Mouse (Mus musculus) limb, embryonic 14.5 days (tissue): ENCODE data around the gene 9930021J03Rik. TPM values are rescaled to one million over a fixed set of nuclear protein-coding genes. Genes with fewer than 3 reads are reported as not detected.

Experiments used
- ATAC-seq: fragments of 200-750 bp; cut with Nextera tagmentation; 2 replicates; pipeline ENCODE4 v1.8.0; 2017; ENCODE audit warnings: low read depth, moderate number of reproducible peaks, moderate TSS enrichment; ENCODE audit not compliant: low FRiP score
- DNase-seq: peaks from one replicate; pipeline ENCODE4 v3.0.0-alpha.2; 2015; ENCODE audit warnings: low spot score
- H3K27ac ChIP-seq: fragments of 300-500 bp; sonication (generic); replicated peaks from 2 replicates; pipeline ENCODE4 v1.5.1; 2014; ENCODE audit warnings: low read depth, mild to moderate bottlenecking, low read length, moderate library complexity, mixed read lengths
- H3K27me3 ChIP-seq: fragments of 300-500 bp; sonication (generic); 2 replicates; pipeline ENCODE4 v1.6.1; 2014; ENCODE audit warnings: low read length, mixed read lengths; ENCODE audit not compliant: control insufficient read depth, insufficient read depth
- H3K36me3 ChIP-seq: fragments of 300-500 bp; sonication (generic); 2 replicates; pipeline ENCODE4 v1.6.1; 2014; ENCODE audit warnings: mild to moderate bottlenecking, low read length, moderate library complexity, mixed read lengths; ENCODE audit not compliant: control insufficient read depth, insufficient read depth
- H3K4me1 ChIP-seq: fragments of 300-500 bp; sonication (generic); 2 replicates; pipeline ENCODE4 v1.6.1; 2014; ENCODE audit warnings: antibody characterized with exemption, low read length, mixed read lengths; ENCODE audit not compliant: control insufficient read depth, insufficient read depth
- H3K4me2 ChIP-seq: fragments of 300-500 bp; sonication (generic); replicated peaks from 2 replicates; pipeline ENCODE4 v1.6.1; 2014; ENCODE audit warnings: low read depth, mild to moderate bottlenecking, low read length, moderate library complexity; ENCODE audit not compliant: severe bottlenecking
- H3K4me3 ChIP-seq: fragments of 300-500 bp; sonication (generic); replicated peaks from 2 replicates; pipeline ENCODE4 v1.5.1; 2014; ENCODE audit warnings: low read length
- H3K9ac ChIP-seq: fragments of 300-500 bp; sonication (generic); 2 replicates; pipeline ENCODE4 v1.6.1; 2014; ENCODE audit warnings: mild to moderate bottlenecking, low read depth, low read length, moderate library complexity; ENCODE audit not compliant: severe bottlenecking
- H3K9me3 ChIP-seq: fragments of 300-500 bp; sonication (generic); 2 replicates; pipeline ENCODE4 v1.6.1; 2016; ENCODE audit warnings: low read length; ENCODE audit not compliant: control insufficient read depth
- POLR2A ChIP-seq: fragments of 200-500 bp; IDR thresholded peaks from 2 replicates; pipeline ENCODE4 v1.8.0; 2012; ENCODE audit warnings: inconsistent platforms, mild to moderate bottlenecking, moderate library complexity, borderline replicate concordance; ENCODE audit not compliant: insufficient read depth, insufficient read length; ENCODE audit errors: extremely low read depth
- WGBS: fragments of 180-500 bp; shearing (Covaris S2); extraction: QIAGEN DNeasy Blood & Tissue Kit; methylation state at CpG from one replicate; pipeline ENCODE4 v1.1.7; 2014; 5-methylcytosine and 5-hydroxymethylcytosine counted together
- polyA plus RNA-seq, 2 experiments: library from polyadenylated mRNA; depleted of rRNA in 1 of 2; stranded (reverse) in 1 of 2; unstranded in 1 of 2; fragments of >200 nt; fragmentation: Nextera tagmentation in 1 of 2; extraction: Ambion mirVana in 1 of 2; gene quantifications; 2 replicates each; pipeline versions ENCODE4 v1.2.1 to v1.2.3; 2012 to 2014

9930021J03Rik gene
- polyA plus RNA-seq, 2 experiments, result 8.5 to 23.0 TPM

DNA sequence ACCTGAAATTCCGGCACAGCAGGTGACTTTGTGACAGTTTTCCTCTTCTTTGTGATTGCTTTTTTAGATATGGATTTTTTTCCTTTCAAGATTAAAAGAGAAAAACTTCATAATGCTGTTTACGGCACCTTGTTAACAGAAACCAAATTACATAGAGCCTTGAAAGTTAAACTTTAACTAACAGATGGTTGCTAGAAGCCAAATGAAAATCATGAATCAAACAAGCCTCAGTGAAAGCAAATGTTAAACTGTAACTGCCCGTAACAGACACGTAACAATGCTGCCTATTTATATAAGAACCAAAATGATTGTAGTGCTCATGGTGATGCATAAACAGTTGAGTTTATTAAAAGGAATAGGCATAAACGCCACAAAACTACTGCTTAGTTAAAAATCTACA is 62.3 kb downstream of the 9930021J03Rik start:
- H3K4me1 ChIP-seq, result no peaks in the 10 kb centered on the region
- H3K4me3 ChIP-seq, result no peak overlapping the region
- DNase-seq (no peak), ATAC-seq (no peak)
- no peak for TF ChIP-seq POLR2A
- no peak overlapping the region for H3K9ac ChIP-seq
- H3K36me3 ChIP-seq, result peaks cover 8% of the 10 kb centered on the region; the same call in 1 of the 2 replicates
- H3K9me3 ChIP-seq, result no peaks in the 10 kb centered on the region
- WGBS, result 59% methylated on average over 5 of the region's 5 CpGs
- no peak overlapping the region for H3K4me2 ChIP-seq
- H3K27ac ChIP-seq, result no peak overlapping the region
- no peaks in the 10 kb centered on the region for H3K27me3 ChIP-seq

DNA sequence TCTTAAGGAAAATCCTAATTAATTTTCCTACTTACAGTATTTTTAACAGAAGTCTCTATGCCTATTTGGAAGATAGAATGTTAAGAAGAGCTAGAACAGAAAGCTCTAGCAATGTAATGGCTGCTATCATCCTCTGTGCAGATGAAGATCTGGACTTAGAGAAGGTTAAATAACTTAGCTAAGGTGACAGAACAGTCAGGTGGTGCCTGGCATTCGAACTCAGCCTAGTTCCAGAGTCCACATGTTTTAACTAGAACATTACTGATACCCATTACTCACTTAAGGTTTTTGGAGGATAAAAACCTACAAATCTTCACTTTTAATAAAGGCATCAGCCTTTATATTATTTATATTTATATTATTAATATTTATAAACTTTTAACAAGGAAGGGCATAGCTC is 65.1 kb downstream of the 9930021J03Rik start:
- no peak overlapping the region for H3K27ac ChIP-seq
- no peaks in the 10 kb centered on the region for H3K27me3 ChIP-seq
- WGBS, result 70% methylated on average over 1 of the region's 1 CpGs
- H3K4me1 ChIP-seq, result no peaks in the 10 kb centered on the region
- H3K4me2 ChIP-seq, result no peak overlapping the region
- ATAC-seq (no peak), DNase-seq (no peak)
- TF ChIP-seq POLR2A, result no peak
- H3K4me3 ChIP-seq, result no peak overlapping the region
- H3K9ac ChIP-seq, result no peak overlapping the region
- H3K9me3 ChIP-seq, result no peaks in the 10 kb centered on the region
- H3K36me3 ChIP-seq, result no peaks in the 10 kb centered on the region

DNA sequence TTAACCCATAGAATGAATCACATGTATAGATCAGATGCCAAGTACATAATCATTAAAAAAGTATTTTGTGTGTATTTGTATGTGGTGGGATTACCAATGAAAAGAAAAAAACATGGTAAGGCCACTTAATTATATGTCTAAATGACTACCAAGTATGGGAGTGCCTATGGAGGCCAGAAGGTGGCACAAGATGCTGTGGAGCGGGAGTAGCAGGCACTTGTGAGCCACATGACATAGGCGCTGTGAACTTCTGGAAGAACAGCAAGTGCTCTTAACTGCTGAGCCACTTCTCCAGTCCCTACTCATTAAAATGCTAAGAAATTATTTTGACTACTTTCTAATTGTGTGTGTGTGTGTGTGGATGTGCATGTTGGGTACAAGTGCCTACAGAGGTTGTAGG is 66.2 kb downstream of the 9930021J03Rik start:
- Histone ChIP-seq H3K27ac (no peak overlapping the region), H3K9me3 (no peaks in the 10 kb centered on the region), H3K27me3 (no peaks in the 10 kb centered on the region), H3K4me3 (no peak overlapping the region), H3K4me1 (no peaks in the 10 kb centered on the region), H3K36me3 (no peaks in the 10 kb centered on the region), H3K4me2 (no peak overlapping the region), H3K9ac (no peak overlapping the region)
- DNase-seq (no peak), ATAC-seq (no peak)
- 95% methylated on average over 2 of the region's 2 CpGs for WGBS
- TF ChIP-seq POLR2A, result no peak

DNA sequence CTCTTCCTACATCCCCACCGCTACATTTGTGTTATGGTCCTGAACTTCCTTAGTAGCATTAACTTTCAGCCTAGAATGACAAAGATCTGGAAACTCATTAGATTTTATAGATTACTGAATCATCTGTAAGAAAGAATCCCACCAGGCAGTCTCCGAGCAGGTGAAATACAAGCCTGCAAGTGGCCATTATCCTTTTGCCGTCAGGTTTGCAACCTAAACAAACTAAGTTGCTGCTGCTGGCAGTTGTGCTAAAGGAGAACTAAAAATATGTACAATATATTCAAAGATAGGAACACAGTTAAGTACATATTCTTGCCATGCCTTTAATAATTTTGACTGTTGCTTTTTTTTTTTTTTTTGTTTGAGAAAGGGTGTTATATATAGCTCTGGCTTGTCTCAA is 70.4 kb downstream of the 9930021J03Rik start:
- no peak for ATAC-seq

DNA sequence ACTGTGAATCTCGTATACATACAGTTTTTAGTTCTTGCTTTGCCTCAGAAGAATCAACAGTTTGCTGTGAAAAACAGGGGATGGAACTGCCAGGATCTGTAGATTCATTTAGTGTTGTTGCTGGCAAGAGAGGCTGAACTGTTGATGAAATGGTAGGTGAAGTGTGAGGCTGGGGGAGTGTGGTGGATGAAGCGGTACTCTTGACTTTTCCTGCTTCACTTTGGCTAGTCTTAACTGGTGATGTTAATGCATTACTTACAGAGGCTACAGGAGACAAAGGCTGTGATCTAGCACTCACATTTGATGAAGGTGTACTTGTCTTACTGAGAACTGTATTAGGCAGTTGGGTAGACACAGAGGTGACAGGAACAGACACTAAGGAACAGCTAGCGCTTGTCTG is 87.3 kb downstream of the 9930021J03Rik start:
- Histone ChIP-seq H3K9me3 (no peaks in the 10 kb centered on the region), H3K9ac (no peak overlapping the region), H3K4me1 (no peaks in the 10 kb centered on the region), H3K27me3 (no peaks in the 10 kb centered on the region), H3K36me3 (peaks cover 57% of the 10 kb centered on the region), H3K27ac (no peak overlapping the region), H3K4me3 (no peak overlapping the region), H3K4me2 (no peak overlapping the region)
- DNase-seq, result no peak
- no peak for TF ChIP-seq POLR2A
- 97% methylated on average over 3 of the region's 3 CpGs for WGBS
- no peak for ATAC-seq

More for the DNA sequence above, 70.4 kb downstream of the 9930021J03Rik start:
- H3K36me3 ChIP-seq, result no peaks in the 10 kb centered on the region
- TF ChIP-seq POLR2A, result no peak
- H3K27ac ChIP-seq, result no peak overlapping the region
- no peaks in the 10 kb centered on the region for H3K4me1 ChIP-seq
- DNase-seq, result no peak
- no peak overlapping the region for H3K4me3 ChIP-seq
- H3K9ac ChIP-seq, result no peak overlapping the region
- no peaks in the 10 kb centered on the region for H3K9me3 ChIP-seq
- no peak overlapping the region for H3K4me2 ChIP-seq
- no peaks in the 10 kb centered on the region for H3K27me3 ChIP-seq
- WGBS, result 72% methylated on average over 3 of the region's 3 CpGs

DNA sequence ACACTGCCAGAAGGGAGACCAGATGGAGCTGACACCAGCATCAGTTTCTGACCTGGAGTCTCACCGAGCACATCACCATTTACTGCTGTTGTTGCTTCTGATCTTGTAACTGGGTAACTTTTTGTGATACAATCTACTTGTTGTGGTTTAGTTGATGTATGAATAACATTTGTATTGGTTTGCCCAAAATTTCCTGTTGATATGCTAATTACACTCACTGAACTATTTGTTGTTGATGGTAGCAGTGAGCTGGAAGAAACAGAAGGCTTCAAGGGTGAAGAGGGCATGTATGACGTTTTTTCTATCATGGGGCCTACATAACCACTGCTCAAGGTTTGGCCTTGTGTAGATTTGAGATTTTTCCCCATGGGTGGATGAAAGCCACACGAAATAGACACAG is 87.9 kb downstream of the 9930021J03Rik start:
- H3K27ac ChIP-seq, result no peak overlapping the region
- TF ChIP-seq POLR2A, result no peak
- no peaks in the 10 kb centered on the region for H3K27me3 ChIP-seq
- 93% methylated on average over 3 of the region's 3 CpGs for WGBS
- no peak overlapping the region for H3K4me2 ChIP-seq
- H3K4me3 ChIP-seq, result no peak overlapping the region
- ATAC-seq, result no peak
- H3K36me3 ChIP-seq, result peaks cover 57% of the 10 kb centered on the region
- H3K9ac ChIP-seq, result no peak overlapping the region
- no peaks in the 10 kb centered on the region for H3K4me1 ChIP-seq
- H3K9me3 ChIP-seq, result no peaks in the 10 kb centered on the region
- no peak for DNase-seq
